Mouse (Mus musculus) small intestine, adult 2 months (tissue): ENCODE data around the gene Cngb1.

Experiments used
- CTCF ChIP-seq: fragments of 200-500 bp; IDR thresholded peaks from 2 replicates; pipeline ENCODE4 v1.5.1; 2012; ENCODE audit warnings: low read depth, mild to moderate bottlenecking, control low read depth, inconsistent platforms, low read length, moderate library complexity, mixed read lengths; ENCODE audit not compliant: insufficient replicate concordance, insufficient read length; ENCODE audit errors: extremely low read depth
- POLR2A ChIP-seq: fragments of 200-500 bp; IDR thresholded peaks from 2 replicates; pipeline ENCODE4 v1.6.1; 2012; ENCODE audit warnings: low read depth, mild to moderate bottlenecking, control low read depth, inconsistent platforms, low read length, moderate library complexity

DNA sequence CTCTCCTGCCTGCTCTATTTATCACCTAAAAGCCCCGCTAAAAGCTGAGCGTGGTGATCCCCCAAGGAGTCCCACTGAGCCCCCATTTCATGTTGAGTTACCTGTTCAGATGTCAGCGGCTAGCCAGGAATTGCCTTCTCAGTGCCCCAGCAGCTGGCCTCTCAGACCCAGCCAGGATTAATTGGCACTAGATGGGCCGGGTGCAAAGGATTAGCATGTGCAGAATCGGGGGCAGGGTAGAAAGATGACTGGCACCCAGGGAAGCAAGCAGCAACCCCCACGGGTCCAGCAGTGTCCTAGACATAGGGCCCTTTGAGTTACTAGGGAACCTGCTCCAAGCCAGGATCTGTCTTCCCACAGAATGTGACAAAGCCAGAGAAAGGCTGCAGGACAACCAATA lies at the start of gene Cngb1:
- TF ChIP-seq CTCF (no peak), POLR2A (no peak)
